Mouse (Mus musculus): ENCODE data around the gene Rfpl4.

- TF ChIP-seq POLR2A (IDR thresholded peaks at IDR 0.05; ENCODE audit: control insufficient read depth, low read depth, low read length) = no peak
- TF ChIP-seq CTCF (IDR thresholded peaks at IDR 0.05; ENCODE audit: control insufficient read depth, insufficient read depth, insufficient replicate concordance, low read depth, low read length) = no peak
These were observed 8.5 kb downstream of the Rfpl4 start for GRCm38 (mm10) chr7:5108272-5108671.

Data from testis, adult 2 months (tissue).